Mouse (Mus musculus) embryo, embryonic 11 days (tissue): ENCODE measurements at regions not wholly inside any gene's neighbourhood (a gene's known extent, or its start where the extent isn't known, plus 50 kb on each side); places are given as distances from the start of the nearest gene placed in this dataset.
A peak's percentile ranks its signal among the peaks of the same experiment; 100 is the strongest.

Source experiments
- DNase-seq: peaks from one replicate; pipeline ENCODE4 v3.0.0-alpha.2; 2015

- peak; percentile 85 for DNase-seq
These were observed 346.4 kb upstream of the Prkcq start for GRCm38 (mm10) chr2:10825278-10826133.

- DNase-seq: no peak
These were observed 345.7 kb upstream of the Prkcq start for GRCm38 (mm10) chr2:10826134-10826767.

- no peak for DNase-seq
These were observed 331.9 kb upstream of the Prkcq start for GRCm38 (mm10) chr2:10839976-10840375.

- no peak for DNase-seq
These were observed 310.1 kb upstream of the Prkcq start for GRCm38 (mm10) chr2:10861654-10862292.

- no peak for DNase-seq
These were observed 307.5 kb upstream of the Prkcq start for GRCm38 (mm10) chr2:10864451-10864850.

GRCm38 (mm10) chr2:10874303-10874702 is 297.6 kb upstream of the Prkcq start:
- no peak for DNase-seq

GRCm38 (mm10) chr2:10901926-10902325 is 270.0 kb upstream of the Prkcq start:
- no peak for DNase-seq

- no peak for DNase-seq
These were observed 252.0 kb upstream of the Prkcq start for GRCm38 (mm10) chr2:10919955-10920354.

- DNase-seq: no peak
These were observed 251.0 kb upstream of the Prkcq start for GRCm38 (mm10) chr2:10920686-10921485.

- peak; percentile 12 for DNase-seq
These were observed 250.1 kb upstream of the Prkcq start for GRCm38 (mm10) chr2:10921486-10922450.

- DNase-seq: no peak
These were observed 247.9 kb upstream of the Prkcq start for GRCm38 (mm10) chr2:10923984-10924383.

- no peak for DNase-seq
These were observed 246.5 kb upstream of the Prkcq start for GRCm38 (mm10) chr2:10925361-10925760.

- peak; percentile 11 for DNase-seq
These were observed 234.5 kb upstream of the Prkcq start for GRCm38 (mm10) chr2:10937405-10937804.

GRCm38 (mm10) chr2:10965224-10965623 is 206.7 kb upstream of the Prkcq start:
- DNase-seq: no peak

GRCm38 (mm10) chr2:10966891-10967290 is 205.0 kb upstream of the Prkcq start:
- DNase-seq: no peak

- DNase-seq: no peak
These were observed 202.7 kb upstream of the Prkcq start for GRCm38 (mm10) chr2:10969111-10969689.

GRCm38 (mm10) chr2:10972051-10972450 is 199.9 kb upstream of the Prkcq start:
- DNase-seq: no peak

- no peak for DNase-seq
These were observed 193.1 kb upstream of the Prkcq start for GRCm38 (mm10) chr2:10978772-10979171.

GRCm38 (mm10) chr2:10986101-10986500 is 185.8 kb upstream of the Prkcq start:
- no peak for DNase-seq

GRCm38 (mm10) chr2:10990043-10990728 is 181.7 kb upstream of the Prkcq start:
- no peak for DNase-seq

- no peak for DNase-seq
These were observed 173.1 kb upstream of the Prkcq start for GRCm38 (mm10) chr2:10998798-10999197.
